Mouse (Mus musculus) urinary bladder, postnatal 14 days (tissue): ENCODE results near the gene Itpr2.
A peak's percentile ranks its signal among the peaks of the same experiment; 100 is the strongest.

Experiments
- DNase-seq: peaks from one replicate; pipeline ENCODE4 v3.0.0; 2021; ENCODE audit warnings: low spot score

Itpr2 gene

GRCm38 (mm10) chr6:146305995-146306394 lies 196.0 kb downstream of the Itpr2 start:
- no peak for DNase-seq

GRCm38 (mm10) chr6:146304088-146304487 lies 197.9 kb downstream of the Itpr2 start:
- DNase-seq = no peak

- no peak for DNase-seq
Observed at GRCm38 (mm10) chr6:146303336-146303735, 198.7 kb downstream of the Itpr2 start.

- no peak for DNase-seq
Observed at GRCm38 (mm10) chr6:146302574-146303130, 199.4 kb downstream of the Itpr2 start.

GRCm38 (mm10) chr6:146302101-146302500 lies 199.9 kb downstream of the Itpr2 start:
- no peak for DNase-seq

GRCm38 (mm10) chr6:146300961-146301360 lies 201.1 kb downstream of the Itpr2 start:
- no peak for DNase-seq

- no peak for DNase-seq
Observed at GRCm38 (mm10) chr6:146298712-146299111, 203.3 kb downstream of the Itpr2 start.

GRCm38 (mm10) chr6:146291036-146291435 lies 211.0 kb downstream of the Itpr2 start:
- no peak for DNase-seq

GRCm38 (mm10) chr6:146289801-146290200 lies 212.2 kb downstream of the Itpr2 start:
- DNase-seq = no peak

- DNase-seq = no peak
Observed at GRCm38 (mm10) chr6:146288266-146288665, 213.8 kb downstream of the Itpr2 start.

GRCm38 (mm10) chr6:146284921-146285565 lies 217.0 kb downstream of the Itpr2 start:
- DNase-seq = no peak

GRCm38 (mm10) chr6:146283981-146284380 lies 218.0 kb downstream of the Itpr2 start:
- no peak for DNase-seq

GRCm38 (mm10) chr6:146282061-146282659 lies 219.9 kb downstream of the Itpr2 start:
- DNase-seq = no peak

- DNase-seq = no peak
Observed at GRCm38 (mm10) chr6:146281176-146281899, 220.7 kb downstream of the Itpr2 start.

- DNase-seq = no peak
Observed at GRCm38 (mm10) chr6:146273256-146273655, 228.8 kb downstream of the Itpr2 start.

- DNase-seq = peak; percentile 71
Observed at GRCm38 (mm10) chr6:146272253-146273036, 229.6 kb downstream of the Itpr2 start.

- DNase-seq = peak; percentile 84
Observed at GRCm38 (mm10) chr6:146270776-146271533, 231.1 kb downstream of the Itpr2 start.

GRCm38 (mm10) chr6:146270162-146270561 lies 231.9 kb downstream of the Itpr2 start:
- peak; percentile 68 for DNase-seq

- DNase-seq = no peak
Observed at GRCm38 (mm10) chr6:146269291-146269690, 232.7 kb downstream of the Itpr2 start.

- peak; percentile 1 for DNase-seq
Observed at GRCm38 (mm10) chr6:146260674-146261376, 241.2 kb downstream of the Itpr2 start.

- DNase-seq = no peak
Observed at GRCm38 (mm10) chr6:146258751-146259150, 243.3 kb downstream of the Itpr2 start.
